Mouse (Mus musculus) monocyte, adult 5-6 weeks (primary cell): ENCODE measurements around the gene Fgfr2. TPM values are rescaled to one million over a fixed set of nuclear protein-coding genes. Genes with fewer than 3 reads are reported as not detected.
A peak's percentile ranks its signal among the peaks of the same experiment; 100 is the strongest.

Source experiments
- ATAC-seq: fragments of 153-309, 156-312 bp; replicated peaks from 2 replicates; pipeline ENCODE4 v1.8.0; 2017; ENCODE audit warnings: mild to moderate bottlenecking; ENCODE audit not compliant: low TSS enrichment, insufficient number of reproducible peaks, severe bottlenecking, poor library complexity, low FRiP score
- total RNA-seq: library from RNA; stranded (forward); fragments of 200-1000, 200-491, 200-594 nt; gene quantifications from 3 replicates; pipeline ENCODE4 v1.2.3, GENCODE M21; 2017

The Fgfr2 gene
- total RNA-seq, 1 experiment from 2014 or later: not detected

DNA sequence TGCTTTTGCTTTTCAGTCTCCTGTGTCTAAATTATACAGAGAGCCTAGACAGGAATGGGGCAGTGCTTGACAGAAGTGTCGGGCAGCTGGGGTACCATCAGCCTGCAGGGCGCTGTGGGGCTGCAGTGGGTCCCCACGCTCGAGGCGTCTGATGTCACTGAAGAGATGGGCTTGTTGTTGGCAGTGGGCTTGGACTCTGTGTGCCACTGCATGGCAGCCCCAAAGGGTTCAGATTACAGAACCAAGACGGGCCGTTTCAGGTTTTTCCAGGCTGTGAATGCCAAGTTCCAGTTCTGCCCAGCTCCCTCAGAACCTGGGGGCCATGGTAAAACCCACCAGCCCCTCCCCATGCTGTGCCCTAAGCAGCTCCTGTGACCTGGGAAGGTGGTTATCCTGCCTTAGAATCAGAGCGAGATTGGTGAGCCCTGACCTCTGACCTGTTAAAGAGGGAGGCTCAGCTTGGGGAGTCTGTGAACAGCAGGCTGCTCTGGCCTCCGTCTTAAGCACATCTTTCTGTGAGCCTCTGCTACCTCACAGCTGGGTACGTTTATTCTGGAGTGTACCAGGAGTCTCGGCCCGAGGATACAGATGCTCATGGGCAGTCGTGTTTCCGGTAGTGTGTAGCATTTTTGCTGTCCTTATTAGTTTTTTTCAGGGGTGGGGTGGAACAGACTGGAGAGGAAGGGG lies 465.6 kb downstream of the Fgfr2 start:
- no peak for ATAC-seq

DNA sequence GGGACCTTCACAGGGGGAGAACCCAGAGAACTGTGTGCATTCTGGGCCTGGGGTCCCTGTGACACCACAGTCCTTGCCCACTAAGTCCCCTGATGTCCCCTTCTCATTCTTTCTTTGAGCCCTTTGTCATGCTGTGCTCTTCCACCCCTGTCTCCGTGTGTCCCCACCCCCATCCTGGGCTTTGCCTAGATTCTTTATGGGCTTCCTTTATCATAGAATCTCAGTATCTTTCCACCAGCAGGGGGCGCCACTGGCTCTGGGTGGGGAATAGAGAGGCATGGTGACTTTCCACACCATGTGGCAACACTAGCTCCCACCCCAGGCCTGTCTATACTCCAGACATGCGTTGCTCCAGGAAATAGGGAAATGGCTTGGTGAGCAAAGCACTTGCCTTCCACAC lies 466.6 kb downstream of the Fgfr2 start:
- peak; percentile 33; the same call in 1 of the 2 replicates for ATAC-seq

DNA sequence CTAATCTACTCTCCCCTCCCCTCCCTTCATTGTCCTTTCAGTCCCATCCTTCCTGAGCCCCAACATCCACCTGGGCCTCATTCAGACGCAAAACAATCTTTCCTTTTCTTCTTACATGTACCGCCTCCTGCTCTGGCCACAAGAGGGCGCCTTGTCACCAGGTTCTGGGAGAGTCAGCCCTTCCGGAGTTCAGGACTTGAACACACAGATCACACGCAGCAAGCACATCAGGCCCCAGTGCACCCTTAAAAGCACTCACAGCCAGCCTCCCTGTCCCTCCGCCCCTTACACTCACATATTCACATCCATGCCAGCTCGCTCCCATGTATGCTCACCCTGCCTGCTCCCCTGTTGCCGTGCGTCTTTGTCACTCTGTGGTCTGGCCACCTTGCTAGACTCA lies 467.1 kb downstream of the Fgfr2 start:
- peak; percentile 85 for ATAC-seq

DNA sequence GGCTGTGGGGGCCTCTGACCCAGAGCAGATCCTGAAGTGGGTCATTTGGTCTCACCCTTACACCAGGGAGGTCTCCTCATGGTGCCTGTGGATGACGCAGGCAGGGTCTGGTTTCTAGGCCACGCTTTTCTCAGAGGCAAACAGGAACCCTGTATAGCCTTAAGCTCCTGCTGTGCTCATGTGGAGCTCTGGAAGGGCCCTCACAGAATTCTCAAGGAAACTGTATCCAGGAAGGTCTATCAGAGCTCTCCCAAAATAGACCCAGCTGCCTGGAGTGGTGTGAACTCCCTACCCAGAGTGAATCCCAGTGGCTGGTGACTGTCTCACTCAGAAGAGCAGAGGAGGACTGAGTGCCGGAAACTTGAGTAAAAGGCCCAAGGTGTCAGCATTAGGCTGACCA lies 468.7 kb downstream of the Fgfr2 start:
- ATAC-seq: no peak

DNA sequence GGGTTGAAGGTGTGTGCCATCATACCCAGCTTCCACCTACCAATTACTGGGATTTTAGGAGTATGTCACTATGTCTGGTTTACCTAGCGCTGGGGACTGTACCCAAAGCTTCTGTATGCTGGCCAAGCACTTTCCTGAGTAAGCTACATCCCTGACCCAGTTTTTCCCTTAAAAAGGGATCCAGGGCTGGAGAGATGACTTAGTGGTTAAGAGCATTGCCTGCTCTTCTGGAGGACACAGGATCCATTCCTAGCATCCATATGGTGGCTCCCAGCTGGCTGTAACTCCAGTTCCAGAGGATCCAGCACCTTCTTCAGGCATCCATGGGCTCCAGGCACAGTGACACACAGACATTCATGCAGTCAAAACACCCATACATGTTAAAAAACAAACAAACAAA lies 476.6 kb downstream of the Fgfr2 start:
- no peak for ATAC-seq

DNA sequence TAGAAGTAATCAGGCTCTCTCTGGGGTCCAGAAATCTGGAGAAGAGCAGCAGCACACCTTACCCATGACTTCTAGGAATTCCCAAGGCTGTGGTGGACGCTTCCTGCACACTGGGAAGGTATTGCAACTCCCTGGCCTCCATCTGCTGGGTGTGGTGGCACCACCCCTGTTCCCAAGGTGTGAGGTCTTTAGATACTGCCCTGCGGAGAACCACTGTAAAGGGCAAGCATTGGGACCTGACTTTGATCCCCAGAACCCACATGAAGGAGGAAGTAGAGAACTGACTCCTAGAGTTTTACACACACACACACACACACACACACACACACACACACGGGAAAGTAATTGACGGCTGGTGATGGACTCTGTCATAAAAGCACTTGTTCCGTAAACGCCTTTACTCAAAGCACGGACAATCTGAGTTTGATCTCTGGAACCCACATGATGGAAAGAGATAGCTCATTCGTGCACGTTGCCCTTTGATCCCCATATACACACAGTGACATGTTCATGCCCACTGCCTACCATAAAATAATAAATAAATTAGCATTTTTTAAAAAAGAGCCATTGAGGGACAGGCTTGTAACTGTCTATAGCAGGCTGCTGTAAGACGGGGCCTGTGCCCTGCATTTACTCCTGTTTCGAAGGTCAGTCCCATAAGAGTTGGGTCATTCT lies 478.4 kb downstream of the Fgfr2 start:
- no peak for ATAC-seq

DNA sequence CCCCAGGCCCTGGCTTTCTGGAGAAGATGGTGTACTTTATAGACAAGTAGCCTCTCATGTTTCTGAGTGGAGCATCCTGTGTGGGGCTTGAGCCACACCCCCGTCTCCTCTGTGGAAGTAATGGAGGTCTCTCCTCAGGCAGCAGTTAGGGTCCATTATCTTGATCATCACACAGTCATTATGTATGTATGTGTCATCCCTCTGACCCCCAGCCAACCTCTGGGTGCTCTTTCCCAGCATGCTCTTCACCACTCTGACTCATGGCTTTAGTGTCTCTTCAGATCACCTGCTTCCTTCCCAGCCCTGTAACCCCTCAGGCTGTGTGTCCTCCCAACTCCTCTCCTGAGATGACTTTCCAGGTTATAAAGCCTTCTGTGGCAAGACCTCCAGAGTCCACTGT lies 481.5 kb downstream of the Fgfr2 start:
- ATAC-seq: no peak

DNA sequence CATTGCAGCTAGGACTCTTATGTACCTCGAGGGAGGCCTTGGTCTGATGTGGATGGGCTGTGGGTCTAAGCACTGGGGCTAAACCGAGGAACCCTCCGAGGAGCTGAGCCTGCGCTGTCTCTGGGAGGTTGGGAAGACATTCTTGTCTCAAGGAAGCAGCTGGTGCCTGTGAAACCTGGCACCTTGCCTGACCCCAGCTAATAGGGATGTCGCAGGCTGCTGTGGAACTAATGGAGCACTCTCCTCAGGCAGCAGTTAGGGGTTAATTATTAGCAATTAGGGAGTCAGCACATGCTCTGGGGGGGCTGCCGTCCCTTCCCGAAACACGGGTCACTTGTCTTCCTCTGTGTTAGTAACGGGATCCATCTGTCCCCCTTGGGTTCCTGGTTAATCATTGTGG lies 482.2 kb downstream of the Fgfr2 start:
- ATAC-seq: no peak

DNA sequence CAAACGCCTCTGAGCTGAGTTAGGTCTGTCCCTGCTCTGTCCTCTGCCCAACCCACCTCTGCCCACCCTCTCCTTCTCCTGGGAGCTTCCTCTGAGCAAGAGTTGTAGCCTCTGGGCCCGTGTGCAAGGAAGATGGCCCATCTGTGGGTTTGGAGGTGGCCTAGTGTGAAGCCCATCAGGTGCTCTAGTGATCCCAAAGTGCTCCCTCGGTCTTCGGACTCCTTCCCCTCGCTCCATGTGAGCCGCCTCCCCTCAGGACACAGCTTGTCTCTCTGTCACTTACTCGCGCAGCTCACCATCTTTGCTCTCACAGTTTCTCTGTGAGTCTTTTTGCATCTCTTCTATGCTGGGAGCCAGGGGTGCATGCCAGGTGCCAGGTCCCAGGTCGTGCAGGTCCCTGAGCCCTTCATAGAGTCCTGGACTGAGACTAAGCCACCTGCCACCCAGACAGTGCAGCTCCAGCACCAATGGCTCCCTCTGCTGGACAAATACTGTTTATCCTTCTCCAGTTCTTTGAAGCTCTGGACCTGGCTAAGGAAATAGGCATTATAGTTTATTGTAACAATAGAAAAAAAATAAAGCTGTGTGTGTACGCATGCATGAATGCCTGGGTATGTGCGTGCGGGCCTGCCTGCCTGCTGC lies 484.6 kb downstream of the Fgfr2 start:
- ATAC-seq: no peak

DNA sequence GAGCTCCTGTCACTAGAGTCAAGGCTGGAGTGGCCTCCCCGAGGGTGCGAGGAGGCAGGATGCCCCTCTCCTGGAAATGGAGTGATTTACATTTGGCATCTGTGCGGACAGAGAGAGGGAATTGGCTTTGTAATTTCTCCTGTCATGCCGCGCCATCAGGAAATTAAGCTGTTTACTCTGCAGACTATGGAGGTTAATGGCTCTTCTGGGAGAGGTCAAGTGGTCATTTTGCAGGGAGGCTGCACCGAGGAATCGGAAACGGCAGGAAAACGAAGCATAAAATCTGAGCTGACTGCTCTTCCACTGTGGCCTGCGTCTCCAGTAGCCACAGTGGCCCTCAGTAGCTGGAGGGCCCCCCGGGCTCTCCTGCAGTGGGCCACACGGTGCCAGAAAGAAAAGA lies 485.9 kb downstream of the Fgfr2 start:
- no peak for ATAC-seq

DNA sequence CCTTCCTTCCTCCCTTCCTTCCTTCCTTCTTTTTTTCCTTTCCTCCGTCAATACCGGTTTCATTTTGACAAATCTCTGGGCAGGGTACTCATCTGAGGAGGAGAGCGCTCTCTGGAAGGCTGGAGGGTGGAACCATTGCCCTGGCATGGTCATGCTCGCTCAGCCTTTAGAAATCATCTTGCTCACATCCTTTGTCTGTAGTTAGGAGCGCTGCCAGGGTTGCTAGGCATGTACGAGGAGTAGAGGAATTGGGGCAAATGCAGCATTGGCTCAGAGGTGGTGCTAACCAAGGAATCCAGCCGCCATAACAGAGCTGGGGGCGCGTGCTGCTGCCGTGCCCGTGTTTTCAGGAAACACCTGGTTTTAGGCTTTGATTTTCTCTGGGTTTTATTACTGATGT lies 491.8 kb downstream of the Fgfr2 start:
- no peak for ATAC-seq

DNA sequence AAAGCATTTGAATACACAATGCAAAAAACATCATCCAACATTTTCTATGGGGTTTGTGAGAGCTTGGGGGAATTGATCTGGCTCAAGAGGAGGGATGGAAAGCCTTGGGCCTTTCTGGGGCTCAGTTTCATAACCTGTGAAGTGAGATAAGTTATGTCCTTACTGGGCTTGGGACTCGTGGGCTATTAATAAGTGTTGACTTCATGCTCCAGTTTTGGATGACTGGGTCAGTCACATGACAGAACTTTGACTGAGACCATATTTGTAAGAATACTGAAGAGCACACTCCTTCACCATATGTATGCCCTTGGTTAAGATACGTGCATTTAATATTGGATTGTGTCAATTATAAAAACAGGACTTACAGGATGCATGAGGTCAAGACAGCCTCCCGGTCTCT lies 495.7 kb downstream of the Fgfr2 start:
- no peak for ATAC-seq

DNA sequence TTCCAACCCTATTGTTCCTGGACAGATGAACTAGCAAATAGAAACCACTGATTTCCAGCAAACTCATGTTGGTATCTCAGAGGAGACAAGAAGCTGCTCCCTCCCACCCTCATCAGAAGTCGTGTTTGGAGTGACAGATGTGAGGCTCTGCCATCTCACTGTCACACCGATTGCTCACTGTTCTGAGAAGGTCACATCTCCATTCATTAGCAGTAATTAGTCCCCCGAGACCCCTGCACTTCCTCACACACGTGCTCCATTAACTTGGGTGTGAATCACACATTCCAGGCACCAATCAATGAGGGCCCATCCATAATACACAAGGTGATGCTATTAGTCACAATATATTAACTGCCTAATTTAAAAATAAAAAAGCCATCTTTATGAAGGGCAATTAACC lies 497.0 kb downstream of the Fgfr2 start:
- no peak for ATAC-seq

DNA sequence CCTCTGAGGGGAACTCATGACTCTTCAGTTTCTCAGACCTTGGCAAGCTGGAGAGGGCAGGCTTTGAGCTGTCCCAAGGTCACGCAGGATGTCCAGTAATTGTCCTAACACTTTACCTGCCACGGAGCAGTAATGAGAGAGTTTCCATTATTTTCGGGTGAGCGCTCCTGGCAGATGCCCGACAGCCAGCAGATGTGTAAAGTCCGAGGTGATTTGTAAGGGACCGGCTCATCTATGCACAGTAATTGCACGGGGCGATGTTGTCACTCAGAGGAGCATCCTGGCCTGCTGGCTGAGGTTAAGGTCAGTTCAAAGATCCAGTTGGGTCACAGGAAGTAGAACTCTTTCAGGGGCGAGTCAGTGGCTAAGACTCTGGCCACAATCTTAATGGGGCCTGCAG lies 499.0 kb downstream of the Fgfr2 start:
- ATAC-seq: no peak

DNA sequence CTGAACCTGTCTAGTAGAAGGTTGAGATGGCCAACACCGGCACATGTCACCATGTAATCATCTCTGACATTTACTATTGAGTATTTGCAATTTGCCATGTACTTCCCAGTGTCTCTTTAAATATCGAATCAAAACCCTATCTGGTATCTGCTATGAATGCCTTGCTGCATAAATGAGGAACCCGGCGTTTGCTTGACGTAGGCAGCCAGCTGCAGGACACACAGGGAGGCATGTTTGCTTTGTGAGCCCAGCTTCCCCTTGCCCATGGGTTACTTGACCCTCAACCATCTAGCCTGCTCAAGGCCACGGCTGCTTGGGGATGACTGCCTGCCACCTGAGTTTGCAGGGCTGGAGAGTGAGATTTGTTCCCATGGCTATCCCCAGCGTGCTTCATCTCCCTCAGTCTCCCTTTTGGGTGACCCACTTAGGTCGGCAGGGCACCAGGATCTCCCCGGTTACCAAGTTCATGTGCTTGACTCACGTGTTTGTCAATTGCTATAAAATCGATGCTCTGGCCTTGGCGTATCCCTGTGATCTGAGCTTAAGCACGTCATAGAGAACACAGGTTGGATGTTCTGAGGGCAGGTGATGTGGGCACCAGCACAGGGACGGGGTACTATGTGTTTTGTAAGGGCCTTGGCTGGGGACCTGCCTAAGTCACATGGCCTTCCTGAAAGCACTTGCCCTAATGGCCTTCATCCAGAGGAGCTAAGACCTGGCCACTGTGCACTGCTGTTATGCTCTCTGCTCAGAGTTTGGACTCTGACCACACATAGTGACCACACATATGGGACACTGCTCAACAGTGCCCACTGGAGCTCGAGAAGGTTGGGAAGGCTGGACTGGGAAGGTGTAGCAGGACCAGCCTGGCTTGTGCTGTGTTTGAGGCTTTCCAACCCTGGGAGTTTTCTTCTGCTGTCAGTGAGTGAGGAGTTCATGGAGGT lies 502.9 kb downstream of the Fgfr2 start:
- ATAC-seq: no peak

DNA sequence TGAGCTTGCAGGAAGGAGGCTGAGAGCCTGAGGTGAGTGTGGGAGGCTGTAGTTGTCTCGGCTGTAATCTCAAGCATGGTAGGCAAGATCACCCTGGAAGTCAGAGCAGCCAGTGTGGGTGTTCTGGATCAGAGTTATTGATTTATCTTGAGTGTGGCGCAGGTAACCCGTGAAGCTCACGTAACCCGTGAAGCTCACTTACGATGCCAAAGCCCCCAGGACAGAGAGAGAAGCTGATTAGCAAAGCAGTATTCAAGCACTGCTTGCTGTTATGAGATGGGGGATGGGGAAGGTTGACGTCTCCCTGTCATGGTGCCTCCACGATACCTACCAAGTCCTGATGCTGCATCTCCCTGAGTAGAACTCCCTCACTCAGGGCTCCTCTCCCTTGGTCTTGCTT lies 503.6 kb downstream of the Fgfr2 start:
- no peak for ATAC-seq

DNA sequence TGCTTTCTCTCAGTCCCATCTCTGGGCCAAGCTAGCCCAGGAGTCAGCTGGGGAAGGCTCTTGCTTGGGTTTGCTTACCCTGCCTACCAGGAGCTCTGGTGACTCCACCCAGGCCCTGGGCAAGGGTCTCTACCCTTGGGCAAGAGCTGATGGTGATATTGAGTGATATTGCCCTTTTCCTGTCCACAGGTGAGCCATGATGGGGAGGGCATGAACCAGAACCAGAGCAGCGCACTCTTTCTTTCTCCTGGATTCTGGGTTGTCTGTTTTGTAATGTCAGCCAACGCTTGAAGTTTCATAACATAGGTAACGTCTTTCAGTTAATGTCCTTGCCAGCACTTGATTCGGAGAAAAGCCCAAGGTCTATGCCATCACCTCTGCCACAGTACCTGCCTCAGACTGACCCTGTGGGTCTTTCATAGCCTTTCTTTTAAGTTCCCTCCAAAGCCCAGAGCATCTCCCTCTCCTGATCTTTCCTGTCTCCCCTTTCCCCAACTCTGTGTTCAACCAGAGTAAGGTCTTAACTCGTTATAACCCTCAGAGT lies 506.1 kb downstream of the Fgfr2 start:
- no peak for ATAC-seq

DNA sequence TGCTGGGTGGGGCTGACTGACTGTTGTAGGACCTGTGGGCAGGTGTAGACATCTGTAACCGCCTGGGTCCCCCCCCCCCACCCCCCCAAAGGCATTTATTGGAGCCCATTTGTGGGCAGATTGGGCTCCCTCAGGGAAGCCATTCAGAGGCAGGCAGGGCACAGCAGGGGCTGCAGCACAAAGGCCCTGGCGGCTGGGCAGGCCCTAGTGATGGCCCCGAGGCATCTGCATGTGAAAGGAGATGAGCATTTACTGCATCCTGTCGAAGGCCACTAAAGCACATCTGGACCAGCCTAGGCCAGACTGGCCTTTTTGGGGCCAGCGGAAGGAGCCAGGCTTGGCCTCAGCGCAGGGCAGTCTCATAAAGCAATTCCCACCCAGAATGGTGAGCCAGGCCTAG lies 506.8 kb downstream of the Fgfr2 start:
- ATAC-seq: no peak

DNA sequence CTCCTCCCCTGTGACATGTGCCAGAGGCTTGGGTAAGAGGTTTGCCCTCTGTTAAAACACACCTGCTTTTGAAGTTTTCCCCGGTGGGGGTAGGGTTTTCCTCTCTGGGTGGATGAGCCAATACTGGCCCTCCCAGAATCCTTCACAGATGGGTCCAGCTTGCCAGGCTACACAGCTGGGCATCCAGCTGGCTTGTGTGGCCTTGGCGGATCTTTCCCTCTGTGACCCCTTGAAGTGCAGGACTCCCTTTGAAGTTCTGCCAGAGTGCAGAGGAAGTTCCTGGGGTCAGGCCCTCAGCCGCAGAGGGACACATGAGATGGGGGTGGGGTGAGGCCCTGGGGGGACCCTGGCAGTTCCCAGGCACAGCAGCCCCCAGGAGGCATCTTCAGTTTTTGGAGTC lies 507.8 kb downstream of the Fgfr2 start:
- no peak for ATAC-seq
